Mouse (Mus musculus): ENCODE measurements around the gene Cox7c. TPM values are rescaled to one million over a fixed set of nuclear protein-coding genes. Genes with fewer than 3 reads are reported as not detected.
A peak's percentile ranks its signal among the peaks of the same experiment; 100 is the strongest.
"Not testable (repeated sequence)": the region's sequence is repeated elsewhere in the genome, so short reads cannot be mapped to it uniquely, and the experiment has no call there.

Gene Cox7c
- 460 and 607 TPM in 2 replicates for polyA plus RNA-seq (2012; rRNA removed)

DNA sequence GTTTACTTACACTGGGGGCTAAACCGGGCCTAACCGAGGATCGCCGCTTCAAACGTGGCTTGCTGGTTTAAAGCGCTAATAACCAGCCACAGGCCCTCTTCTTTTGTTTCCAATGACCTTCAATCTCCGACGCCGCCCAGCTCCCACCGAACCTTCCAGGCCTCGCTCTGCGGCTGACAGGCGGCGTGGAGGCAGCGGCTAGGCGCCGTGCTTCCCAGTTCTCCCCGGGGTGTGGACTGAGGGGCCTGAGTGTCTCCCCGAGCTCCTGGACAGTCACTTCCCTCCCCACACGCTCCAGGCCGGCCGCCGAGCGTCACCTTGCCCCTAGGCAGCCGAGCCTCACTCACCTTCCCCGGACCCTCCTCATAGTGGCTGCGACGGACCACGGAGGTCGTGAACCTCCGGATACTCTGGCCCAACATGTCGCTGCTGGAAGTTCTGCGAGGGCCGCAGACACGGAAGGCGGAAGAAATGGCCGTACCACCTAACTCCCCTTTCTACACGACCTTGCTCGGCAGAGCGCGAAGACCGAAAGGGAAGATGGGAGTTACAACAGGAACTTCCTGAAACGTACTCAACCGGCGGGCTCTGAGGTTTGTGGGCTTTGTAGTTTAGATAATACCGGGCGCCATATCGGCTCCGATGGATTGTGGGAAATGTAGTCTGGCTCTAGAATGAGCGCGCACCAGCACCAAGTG lies at the start of gene Cox7c:
Gene Cox7c, minus strand, starts transcription at position 651 of the 698 bp plus-strand sequence.
- peak; percentile 83 for DNase-seq
- WGBS = under 1% methylated on average over 51 of the region's 51 CpGs
- TF ChIP-seq POLR2A (IDR thresholded peaks at IDR 0.05; ENCODE audit: control insufficient read depth, extremely low read depth, insufficient read depth, low read length, poor library complexity) (peak; percentile 57; the same call in 1 of the 2 replicates), CTCF (IDR thresholded peaks at IDR 0.05; ENCODE audit: borderline replicate concordance, control insufficient read depth, extremely low read depth, insufficient read depth, low read length, poor library complexity) (no peak)

DNA sequence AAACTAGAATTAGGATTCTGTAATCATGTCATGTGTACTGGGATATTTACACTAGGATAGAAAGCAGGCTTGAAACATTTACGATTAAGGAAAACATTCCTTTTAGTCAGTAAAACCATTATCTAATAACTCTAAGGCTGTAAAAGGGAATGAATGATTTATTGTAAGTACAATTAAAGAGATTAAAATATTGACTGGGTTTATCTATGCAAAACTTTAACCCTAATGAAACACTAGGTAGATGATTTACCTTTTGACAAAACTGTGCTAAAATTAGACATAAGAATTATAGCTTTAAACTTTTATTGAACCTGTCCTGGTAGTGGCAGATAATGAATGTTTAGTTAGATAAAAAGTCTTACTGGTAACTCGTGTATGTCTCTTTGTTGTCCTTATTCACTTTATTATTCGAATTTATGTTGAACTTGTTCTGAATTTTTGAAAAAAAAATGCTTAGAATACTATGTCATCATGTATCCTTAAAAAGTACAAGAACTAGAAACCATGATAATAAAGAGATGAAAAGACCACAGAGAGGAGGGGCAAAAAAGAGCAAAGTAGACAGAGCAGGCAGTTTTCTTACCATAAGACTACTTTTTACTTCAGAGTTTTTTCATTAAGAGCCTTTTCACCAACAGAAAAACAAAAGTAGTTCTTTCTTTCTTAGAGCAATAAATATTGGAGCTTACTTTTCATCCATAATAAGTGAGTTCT lies 21.5 kb upstream of the Cox7c start:
- no peaks in the 10 kb centered on the region for H3K4me1 ChIP-seq (replicated peaks; ENCODE audit: control insufficient read depth, insufficient read depth, low read length)
- H3K36me3 ChIP-seq (ENCODE audit: control insufficient read depth, insufficient read depth, low read length) = no peaks in the 10 kb centered on the region
- WGBS = 75% methylated on average over 3 of the region's 3 CpGs
- no peak for DNase-seq
- no peak overlapping the region for H3K27ac ChIP-seq (ENCODE audit: control insufficient read depth, insufficient read depth, low read length)
- no peak for TF ChIP-seq CTCF (IDR thresholded peaks at IDR 0.05; ENCODE audit: borderline replicate concordance, control insufficient read depth, extremely low read depth, insufficient read depth, low read length, poor library complexity)
- TF ChIP-seq POLR2A (IDR thresholded peaks at IDR 0.05; ENCODE audit: control insufficient read depth, extremely low read depth, insufficient read depth, low read length, poor library complexity) = no peak
- H3K4me3 ChIP-seq (ENCODE audit: control insufficient read depth, insufficient read depth, low read length) = no peak overlapping the region
- H3K27me3 ChIP-seq (ENCODE audit: control insufficient read depth, insufficient read depth, low read length) = no peaks in the 10 kb centered on the region

More for the DNA sequence above, at the start of gene Cox7c:
- peak within 1 kb of the TSS; percentile 95 for H3K4me3 ChIP-seq (ENCODE audit: control insufficient read depth, insufficient read depth, low read length)
- H3K27ac ChIP-seq (ENCODE audit: control insufficient read depth, insufficient read depth, low read length) = peak within 1 kb of the TSS; percentile 63
- no peaks in the 10 kb centered on the region for H3K27me3 ChIP-seq (ENCODE audit: control insufficient read depth, insufficient read depth, low read length)
- H3K36me3 ChIP-seq (ENCODE audit: control insufficient read depth, insufficient read depth, low read length) = peaks cover 5% of the 10 kb centered on the region
- no peaks in the 10 kb centered on the region for H3K4me1 ChIP-seq (replicated peaks; ENCODE audit: control insufficient read depth, insufficient read depth, low read length)

DNA sequence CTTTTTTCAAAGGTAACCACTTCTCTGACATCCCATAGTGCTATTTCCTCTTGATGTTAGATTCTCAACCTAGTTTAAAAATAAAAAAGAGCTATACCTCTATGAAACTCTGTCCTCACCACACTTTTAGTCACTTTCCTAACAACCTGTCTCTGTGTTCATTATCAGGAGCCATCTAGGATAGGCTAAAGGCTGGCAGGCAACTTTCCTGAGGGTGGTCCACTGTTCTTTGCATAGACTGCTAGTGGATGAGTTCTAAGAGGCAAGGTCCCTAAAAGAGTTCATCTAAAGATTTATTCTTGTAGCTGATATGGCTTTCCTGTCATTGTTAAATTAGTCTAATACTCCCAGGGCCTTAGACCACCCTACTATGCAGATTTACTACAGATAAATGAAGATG lies 20.8 kb upstream of the Cox7c start:
- Histone ChIP-seq H3K4me3 (ENCODE audit: control insufficient read depth, insufficient read depth, low read length) (no peak overlapping the region), H3K36me3 (ENCODE audit: control insufficient read depth, insufficient read depth, low read length) (no peaks in the 10 kb centered on the region), H3K4me1 (replicated peaks; ENCODE audit: control insufficient read depth, insufficient read depth, low read length) (no peaks in the 10 kb centered on the region), H3K27me3 (ENCODE audit: control insufficient read depth, insufficient read depth, low read length) (no peaks in the 10 kb centered on the region), H3K27ac (ENCODE audit: control insufficient read depth, insufficient read depth, low read length) (no peak overlapping the region)
- no peak for DNase-seq
- TF ChIP-seq POLR2A (IDR thresholded peaks at IDR 0.05; ENCODE audit: control insufficient read depth, extremely low read depth, insufficient read depth, low read length, poor library complexity) = no peak
- no peak for TF ChIP-seq CTCF (IDR thresholded peaks at IDR 0.05; ENCODE audit: borderline replicate concordance, control insufficient read depth, extremely low read depth, insufficient read depth, low read length, poor library complexity)

DNA sequence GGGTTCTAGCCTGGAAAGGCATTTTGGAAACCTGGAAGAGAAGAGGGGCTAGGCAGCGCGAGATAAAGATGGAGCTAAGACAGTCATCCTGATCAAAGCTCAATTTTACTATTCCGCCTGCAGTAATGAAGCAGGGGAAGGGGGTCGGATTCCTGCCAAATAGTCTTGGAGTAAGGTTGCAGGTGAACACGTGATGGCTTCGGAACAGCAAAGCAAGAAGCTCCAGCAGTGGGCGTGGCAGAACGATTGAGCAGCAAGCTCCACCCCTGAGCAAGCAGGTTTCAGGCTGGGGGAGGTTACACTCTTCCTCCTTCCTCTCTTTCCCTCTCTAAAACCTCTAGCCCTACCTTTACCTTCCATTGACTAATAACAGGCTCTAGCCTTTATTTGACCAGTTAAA lies 7.4 kb upstream of the Cox7c start:
- H3K4me3 ChIP-seq (ENCODE audit: control insufficient read depth, insufficient read depth, low read length); DNase-seq; H3K4me1 ChIP-seq (replicated peaks; ENCODE audit: control insufficient read depth, insufficient read depth, low read length); H3K27ac ChIP-seq (ENCODE audit: control insufficient read depth, insufficient read depth, low read length); H3K36me3 ChIP-seq (ENCODE audit: control insufficient read depth, insufficient read depth, low read length); H3K27me3 ChIP-seq (ENCODE audit: control insufficient read depth, insufficient read depth, low read length): not testable (repeated sequence)
- WGBS = 30% methylated on average over 8 of the region's 8 CpGs

DNA sequence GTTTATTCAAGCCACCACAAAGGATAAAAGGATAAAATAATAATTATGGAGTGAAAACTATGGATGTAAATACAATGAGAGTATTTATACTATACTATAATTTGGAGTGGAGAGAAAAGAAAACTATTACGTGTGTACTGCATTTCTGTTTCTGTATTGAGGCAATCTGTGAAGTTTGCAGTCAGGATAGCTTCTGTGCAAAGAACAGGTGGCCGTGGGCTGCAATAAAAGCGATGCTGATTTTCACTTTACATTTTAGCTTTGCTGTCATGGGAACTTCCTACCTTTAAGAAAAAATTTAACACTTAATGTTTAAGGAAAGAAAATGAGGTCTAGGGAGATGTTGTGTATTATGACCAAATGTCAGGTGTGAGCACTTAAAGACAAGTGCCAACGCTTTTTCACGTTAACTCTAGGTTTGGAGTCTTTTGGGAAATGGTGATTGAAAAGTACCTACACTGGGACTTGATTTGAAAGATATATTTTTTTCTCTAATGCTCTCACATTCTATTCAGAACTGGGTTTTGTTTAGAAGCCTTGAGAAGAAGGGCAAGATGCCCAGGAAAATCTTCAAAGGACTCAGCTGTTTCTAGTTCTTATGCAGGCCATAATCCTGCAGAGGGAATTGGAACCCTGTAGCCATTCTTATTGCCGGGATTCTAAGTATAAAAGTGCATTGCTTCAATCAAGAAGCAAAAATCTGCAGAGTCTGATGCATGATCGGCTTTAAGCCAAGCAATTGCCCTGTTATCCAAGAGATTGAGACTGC lies 41.6 kb downstream of the Cox7c start:
- no peak overlapping the region for H3K4me3 ChIP-seq (ENCODE audit: control insufficient read depth, insufficient read depth, low read length)
- no peak overlapping the region for H3K27ac ChIP-seq (ENCODE audit: control insufficient read depth, insufficient read depth, low read length)
- H3K27me3 ChIP-seq (ENCODE audit: control insufficient read depth, insufficient read depth, low read length) = no peaks in the 10 kb centered on the region
- TF ChIP-seq CTCF (IDR thresholded peaks at IDR 0.05; ENCODE audit: borderline replicate concordance, control insufficient read depth, extremely low read depth, insufficient read depth, low read length, poor library complexity) = no peak
- TF ChIP-seq POLR2A (IDR thresholded peaks at IDR 0.05; ENCODE audit: control insufficient read depth, extremely low read depth, insufficient read depth, low read length, poor library complexity) = no peak
- WGBS = 90% methylated on average over 7 of the region's 7 CpGs
- no peak for DNase-seq
- H3K4me1 ChIP-seq (replicated peaks; ENCODE audit: control insufficient read depth, insufficient read depth, low read length) = no peaks in the 10 kb centered on the region; the same call in 1 of the 2 replicates
- no peaks in the 10 kb centered on the region for H3K36me3 ChIP-seq (ENCODE audit: control insufficient read depth, insufficient read depth, low read length)
